Comparison of ENCODE assay signal across 7 mouse cellular contexts in the genomic region with DNA sequence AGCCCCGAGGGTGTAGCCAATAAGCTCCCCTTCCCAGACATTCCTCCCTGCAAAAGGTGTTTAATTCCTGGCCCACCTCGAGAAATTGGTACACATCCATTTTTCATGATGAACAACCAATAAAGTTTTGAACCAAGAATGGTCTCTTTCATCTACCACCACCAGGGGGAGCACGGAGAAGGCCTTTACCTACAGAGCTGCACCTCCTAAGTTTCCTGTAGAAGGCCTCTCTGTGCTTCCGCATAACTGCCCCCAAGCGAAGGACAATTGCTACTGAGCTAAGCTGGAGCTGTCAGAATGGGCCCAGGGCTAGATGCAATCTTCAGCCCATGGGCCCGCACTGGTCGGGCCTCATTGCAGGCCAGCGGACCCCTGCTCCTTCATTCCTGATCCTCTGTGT. TPM values are rescaled to one million over a fixed set of nuclear protein-coding genes. Genes with fewer than 3 reads are reported as not detected.
DNase-seq lines count a peak whose midpoint lies in the region; ATAC-seq and TF ChIP-seq lines count a peak whose summit lies in the region.

No protein-coding gene starts in this region.

- H3K36me3 ChIP-seq in kidney, embryonic 16.5 days (ENCODE audit: insufficient read depth, low read length), result no peaks in the 10 kb centered on the region
- no peaks in the 10 kb centered on the region for H3K36me3 ChIP-seq in MEL (ENCODE audit: control insufficient read depth in 1 of 2, insufficient read depth in 2 of 2, low read length in 2 of 2)
- no peaks in the 10 kb centered on the region for H3K36me3 ChIP-seq in limb, embryonic 14.5 days (ENCODE audit: control insufficient read depth, insufficient read depth, low read length)

- no peak overlapping the region for H3K27ac ChIP-seq in kidney, embryonic 16.5 days (ENCODE audit: low read length)
- no peak overlapping the region for H3K27ac ChIP-seq in MEL (ENCODE audit: control insufficient read depth, low read depth, low read length)
- H3K27ac ChIP-seq in limb, embryonic 14.5 days (replicated peaks; ENCODE audit: low read depth, low read length), result no peak overlapping the region

- H3K9me3 ChIP-seq in kidney, embryonic 16.5 days (ENCODE audit: low read length), result no peaks in the 10 kb centered on the region
- no peaks in the 10 kb centered on the region for H3K9me3 ChIP-seq in MEL (replicated peaks; ENCODE audit: insufficient read depth, low read length)
- H3K9me3 ChIP-seq in limb, embryonic 14.5 days (ENCODE audit: control insufficient read depth, low read length), result no peaks in the 10 kb centered on the region

- no peak overlapping the region for H3K4me3 ChIP-seq in kidney, embryonic 16.5 days (ENCODE audit: low read length)
- no peak overlapping the region for H3K4me3 ChIP-seq in MEL (ENCODE audit: control insufficient read depth in 1 of 2, insufficient read depth in 1 of 2, low read depth in 2 of 2, low read length in 2 of 2)
- H3K4me3 ChIP-seq in limb, embryonic 14.5 days (replicated peaks; ENCODE audit: low read length), result no peak overlapping the region

- H3K9ac ChIP-seq in kidney, embryonic 16.5 days (replicated peaks; ENCODE audit: low read length), result no peak overlapping the region
- H3K9ac ChIP-seq in MEL (ENCODE audit: control insufficient read depth, low read depth, low read length, poor library complexity, severe bottlenecking), result no peak overlapping the region
- H3K9ac ChIP-seq in limb, embryonic 14.5 days (ENCODE audit: low read depth, low read length, severe bottlenecking), result no peak overlapping the region

- ATAC-seq in kidney, embryonic 16.5 days (ENCODE audit: low FRiP score, low TSS enrichment), result no peak
- ATAC-seq in limb, embryonic 14.5 days (ENCODE audit: low FRiP score, low read depth), result no peak

- no peak; the same call in 1 of the 2 replicates for TF ChIP-seq RAD21 in MEL (IDR thresholded peaks at IDR 0.05; ENCODE audit: low read depth, low read length)

- peak; percentile 19 for DNase-seq in kidney, adult 9 months
- DNase-seq in MEL (ENCODE audit: low read depth, low spot score), result peak; percentile 65
- peak; percentile 29 for DNase-seq in brain, adult 2 months (ENCODE audit: low read depth, low spot score)
- DNase-seq in limb, embryonic 14.5 days (ENCODE audit: low spot score), result peak; percentile 26
- DNase-seq in yolk sac, embryonic 10.5 days (ENCODE audit: low spot score), result peak; percentile 26
- DNase-seq in cerebellum, adult 9-10 months, result no peak

- TF ChIP-seq POLR2A in MEL (IDR thresholded peaks at IDR 0.05; ENCODE audit: control insufficient read depth in 1 of 2, insufficient read depth in 1 of 2, low read depth in 1 of 2, low read length in 2 of 2, poor library complexity in 1 of 2), result no peak
- no peak for TF ChIP-seq POLR2A in limb, embryonic 14.5 days (IDR thresholded peaks at IDR 0.05; ENCODE audit: borderline replicate concordance, extremely low read depth, insufficient read depth, insufficient read length)

- TF ChIP-seq EP300 in MEL (IDR thresholded peaks at IDR 0.05; ENCODE audit: low read depth in 1 of 2, low read length in 2 of 2), result no peak

- no peaks in the 10 kb centered on the region for H3K27me3 ChIP-seq in kidney, embryonic 16.5 days (ENCODE audit: insufficient read depth, low read length)
- H3K27me3 ChIP-seq in MEL (ENCODE audit: control insufficient read depth in 1 of 2, insufficient read depth in 2 of 2, low read length in 2 of 2), result no peaks in the 10 kb centered on the region
- no peaks in the 10 kb centered on the region for H3K27me3 ChIP-seq in limb, embryonic 14.5 days (ENCODE audit: control insufficient read depth, insufficient read depth, low read length)

- WGBS in kidney, embryonic 16.5 days, result 49% methylated on average over 8 of the region's 8 CpGs
- 40% methylated on average over 8 of the region's 8 CpGs for WGBS in limb, embryonic 14.5 days

- H3K79me2 ChIP-seq in MEL (ENCODE audit: control insufficient read depth, insufficient read depth, low read length, poor library complexity), result no peaks in the 10 kb centered on the region

- H3K4me2 ChIP-seq in kidney, embryonic 16.5 days (replicated peaks; ENCODE audit: low read depth, low read length), result no peak overlapping the region
- H3K4me2 ChIP-seq in limb, embryonic 14.5 days (replicated peaks; ENCODE audit: low read depth, low read length, severe bottlenecking), result no peak overlapping the region

- peak; percentile 54 to 67 (median 62) for TF ChIP-seq CTCF in MEL (IDR thresholded peaks at IDR 0.05 in 2 of 3, conservative IDR thresholded peaks at IDR 0.05 in 1 of 3; ENCODE audit: control insufficient read depth in 1 of 3, insufficient read depth in 1 of 3, low read depth in 2 of 3, low read length in 3 of 3, poor library complexity in 1 of 3, severe bottlenecking in 1 of 3)

- H3K4me1 ChIP-seq in kidney, embryonic 16.5 days (ENCODE audit: insufficient read depth, low read length), result no peaks in the 10 kb centered on the region
- no peaks in the 10 kb centered on the region for H3K4me1 ChIP-seq in MEL (ENCODE audit: control insufficient read depth in 1 of 2, insufficient read depth in 2 of 2, low read length in 2 of 2)
- H3K4me1 ChIP-seq in limb, embryonic 14.5 days (ENCODE audit: control insufficient read depth, insufficient read depth, low read length), result no peaks in the 10 kb centered on the region

TF ChIP-seq in MEL, 35 proteins besides CTCF, POLR2A, EP300 and RAD21:
- TF ChIP-seq RCOR1 (IDR thresholded peaks at IDR 0.05; ENCODE audit: low read depth, low read length) (no peak), MEF2A (IDR thresholded peaks at IDR 0.05; ENCODE audit: extremely low read depth, insufficient replicate concordance, low read depth, low read length, poor library complexity, severe bottlenecking) (no peak), SMC3 (IDR thresholded peaks at IDR 0.05; ENCODE audit: low read depth, low read length) (peak; percentile 43), GABPA (IDR thresholded peaks at IDR 0.05; ENCODE audit: low read depth, low read length) (no peak)

RNA-seq across cellular contexts. Expression of a gene that starts 14.1 kb away (rescaled TPM):
- 0.36 and 0.54 TPM in 2 replicates for polyA plus RNA-seq in kidney, embryonic 16.5 days (2015; fragmentation: Nextera tagmentation; extraction: Ambion mirVana)
- not detected in 2 replicates for total RNA-seq in MEL (2012; rRNA removed)
- polyA plus RNA-seq in MEL (2012; ENCODE audit: insufficient read depth in 1 of 2, insufficient read length in 2 of 2, low read depth in 1 of 2, low replicate concordance in 2 of 2, missing spikeins in 1 of 2), result not detected
- not detected in 2 replicates for polyA plus RNA-seq in limb, embryonic 14.5 days (2012; rRNA removed)
- polyA plus RNA-seq in limb, embryonic 14.5 days (2014; fragmentation: Nextera tagmentation; extraction: Ambion mirVana), result not detected in 2 replicates

RNA-seq across cellular contexts. Expression of a gene that starts 18.1 kb away (rescaled TPM):
- not detected in 2 replicates for polyA plus RNA-seq in kidney, embryonic 16.5 days (2015; fragmentation: Nextera tagmentation; extraction: Ambion mirVana)
- total RNA-seq in MEL (2012; rRNA removed), result not detected in 2 replicates
- polyA plus RNA-seq in MEL (2012; ENCODE audit: insufficient read depth in 1 of 2, insufficient read length in 2 of 2, low read depth in 1 of 2, low replicate concordance in 2 of 2, missing spikeins in 1 of 2), result not detected
- polyA plus RNA-seq in limb, embryonic 14.5 days (2012; rRNA removed), result not detected in 2 replicates
- not detected in 2 replicates for polyA plus RNA-seq in limb, embryonic 14.5 days (2014; fragmentation: Nextera tagmentation; extraction: Ambion mirVana)

RNA-seq across cellular contexts. Expression of a gene that starts 21.8 kb away (rescaled TPM):
- polyA plus RNA-seq in kidney, embryonic 16.5 days (2015; fragmentation: Nextera tagmentation; extraction: Ambion mirVana), result 0.45 TPM in 1 of 2 replicates, not detected in the other
- not detected in 2 replicates for total RNA-seq in MEL (2012; rRNA removed)
- polyA plus RNA-seq in MEL (2012; ENCODE audit: insufficient read depth in 1 of 2, insufficient read length in 2 of 2, low read depth in 1 of 2, low replicate concordance in 2 of 2, missing spikeins in 1 of 2), result not detected
- polyA plus RNA-seq in limb, embryonic 14.5 days (2012; rRNA removed), result not detected in 2 replicates
- not detected in 2 replicates for polyA plus RNA-seq in limb, embryonic 14.5 days (2014; fragmentation: Nextera tagmentation; extraction: Ambion mirVana)

RNA-seq across cellular contexts. Expression of a gene that starts 40.8 kb away (rescaled TPM):
- 3.9 TPM in 1 of 2 replicates, not detected in the other for polyA plus RNA-seq in kidney, embryonic 16.5 days (2015; fragmentation: Nextera tagmentation; extraction: Ambion mirVana)
- not detected in 2 replicates for total RNA-seq in MEL (2012; rRNA removed)
- not detected for polyA plus RNA-seq in MEL (2012; ENCODE audit: insufficient read depth in 1 of 2, insufficient read length in 2 of 2, low read depth in 1 of 2, low replicate concordance in 2 of 2, missing spikeins in 1 of 2)
- polyA plus RNA-seq in limb, embryonic 14.5 days (2012; rRNA removed), result not detected in 2 replicates
- polyA plus RNA-seq in limb, embryonic 14.5 days (2014; fragmentation: Nextera tagmentation; extraction: Ambion mirVana), result not detected in 2 replicates
